Mouse (Mus musculus) small intestine, adult 2 months (tissue): ENCODE results near the gene Bdp1.

ENCODE experiments used
- CTCF ChIP-seq: fragments of 200-500 bp; IDR thresholded peaks from 2 replicates; pipeline ENCODE4 v1.5.1; 2012; ENCODE audit warnings: low read depth, mild to moderate bottlenecking, control low read depth, inconsistent platforms, low read length, moderate library complexity, mixed read lengths; ENCODE audit not compliant: insufficient replicate concordance, insufficient read length; ENCODE audit errors: extremely low read depth
- POLR2A ChIP-seq: fragments of 200-500 bp; IDR thresholded peaks from 2 replicates; pipeline ENCODE4 v1.6.1; 2012; ENCODE audit warnings: low read depth, mild to moderate bottlenecking, control low read depth, inconsistent platforms, low read length, moderate library complexity

- no peak for TF ChIP-seq CTCF
- TF ChIP-seq POLR2A = no peak
Observed at GRCm38 (mm10) chr13:100125258-100125643, 21.4 kb upstream of the Bdp1 start.
